Mouse (Mus musculus): ENCODE data around the gene Zfp536. TPM values are rescaled to one million over a fixed set of nuclear protein-coding genes. Genes with fewer than 3 reads are reported as not detected.

Gene Zfp536
- total RNA-seq (2021), result 1 to 10 TPM; 5.7 to 8.2 TPM

DNA sequence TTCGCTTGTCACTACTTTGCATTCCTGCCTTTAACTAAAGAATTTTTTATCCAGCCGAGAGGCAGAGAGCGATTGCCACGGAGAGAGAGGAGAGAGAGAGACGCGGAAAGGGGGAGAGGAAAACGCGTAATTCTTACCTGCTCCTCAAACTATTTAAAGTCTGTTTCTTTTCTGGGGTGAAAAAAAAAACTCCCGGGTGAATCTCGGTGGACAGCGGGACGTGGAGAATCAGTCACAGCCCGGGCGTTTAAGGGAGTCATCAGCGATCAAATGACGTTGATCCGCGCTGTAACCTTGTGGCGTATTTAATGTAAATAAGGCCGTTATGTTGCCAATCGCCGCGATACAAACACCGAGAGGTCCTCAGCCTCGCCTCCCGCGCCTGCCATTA, at the start of gene Zfp536:
Gene Zfp536 (minus strand): TSS at position 330 of the 391 bp plus-strand sequence.
- intact Hi-C loops (cut with DNase I), result loop anchor here (10.0 kb wide), 2 partner anchors 161 to 291 kb away; no protein-coding TSS in a partner anchor
- peak in 1 of 2 experiments; percentile 7 for DNase-seq

GRCm38 (mm10) chr7:37820670-37821301, 47.3 kb upstream of the Zfp536 start:
- peak; percentile 11 to 15 for DNase-seq
- intact Hi-C loops (cut with DNase I), result no loop called here

GRCm38 (mm10) chr7:37818631-37819340, 45.3 kb upstream of the Zfp536 start:
- DNase-seq, result no peak
- intact Hi-C loops (cut with DNase I), result no loop called here

DNA sequence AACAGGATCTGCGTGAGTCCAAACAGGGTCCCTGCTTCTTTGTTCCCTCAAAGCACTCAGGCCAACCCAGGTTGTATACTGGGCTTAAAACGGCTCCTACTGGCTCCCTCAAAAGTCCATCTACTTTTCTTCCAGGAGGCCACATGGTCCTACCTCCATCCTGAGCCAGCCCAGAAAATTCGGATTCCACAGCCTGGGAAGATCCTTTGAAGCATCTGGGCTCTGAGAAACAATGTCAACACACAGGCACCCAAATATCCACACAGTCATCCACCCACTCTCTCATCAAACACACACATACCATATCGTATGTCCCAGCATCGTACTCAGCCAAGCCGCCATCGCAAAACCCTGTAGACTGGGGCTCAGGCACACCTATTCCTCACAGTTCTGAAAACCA, 43.5 kb upstream of the Zfp536 start:
- intact Hi-C loops (cut with DNase I), result no loop called here
- DNase-seq, result no peak

GRCm38 (mm10) chr7:37814844-37815406, 41.5 kb upstream of the Zfp536 start:
- DNase-seq, result no peak
- intact Hi-C loops (cut with DNase I), result no loop called here

DNA sequence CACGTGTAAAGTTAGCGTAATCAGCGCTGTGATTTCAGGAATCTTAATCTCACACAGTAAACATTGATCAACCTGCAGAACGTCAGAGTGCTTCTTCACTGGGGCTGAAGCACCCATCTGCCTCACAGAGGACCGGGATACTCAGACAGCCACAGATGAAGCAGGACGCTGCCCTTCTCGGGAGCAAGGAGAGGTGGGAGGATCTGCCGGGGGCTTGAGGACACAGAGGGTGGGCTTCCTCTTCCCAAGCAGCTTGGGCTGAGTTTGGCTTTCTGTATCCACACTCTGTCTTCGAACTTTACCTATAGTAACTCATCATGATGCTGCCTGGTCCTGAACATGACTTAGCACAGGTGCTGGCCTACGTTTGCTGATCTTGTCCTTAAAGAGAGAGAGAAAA, 40.2 kb upstream of the Zfp536 start:
- intact Hi-C loops (cut with DNase I), result no loop called here
- no peak for DNase-seq

GRCm38 (mm10) chr7:37809908-37810307, 36.5 kb upstream of the Zfp536 start:
- no peak for DNase-seq
- intact Hi-C loops (cut with DNase I), result no loop called here

DNA sequence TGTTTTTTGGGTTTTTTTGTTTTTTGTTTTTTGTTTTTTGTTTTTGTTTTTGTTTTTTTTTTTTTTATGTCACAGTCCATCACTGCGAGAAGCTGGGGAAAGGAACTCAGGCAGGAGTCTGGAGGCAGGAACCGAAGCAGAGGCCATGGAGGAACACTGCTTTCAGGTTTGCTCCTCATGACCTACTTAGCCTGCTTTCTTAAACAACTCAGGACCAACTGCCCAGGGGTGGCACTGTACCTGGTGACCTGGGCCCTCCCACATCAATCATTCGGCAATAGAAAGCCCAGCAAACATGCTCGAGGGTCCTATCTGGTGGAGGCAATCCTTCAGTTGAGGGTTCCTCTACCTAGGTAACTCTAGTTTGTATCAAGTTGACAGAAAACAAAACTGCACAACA, 35.6 kb upstream of the Zfp536 start:
- intact Hi-C loops (cut with DNase I), result no loop called here
- DNase-seq, result no peak

- intact Hi-C loops (cut with DNase I), result no loop called here
These were observed 27.7 kb upstream of the Zfp536 start for GRCm38 (mm10) chr7:37801160-37801559.

DNA sequence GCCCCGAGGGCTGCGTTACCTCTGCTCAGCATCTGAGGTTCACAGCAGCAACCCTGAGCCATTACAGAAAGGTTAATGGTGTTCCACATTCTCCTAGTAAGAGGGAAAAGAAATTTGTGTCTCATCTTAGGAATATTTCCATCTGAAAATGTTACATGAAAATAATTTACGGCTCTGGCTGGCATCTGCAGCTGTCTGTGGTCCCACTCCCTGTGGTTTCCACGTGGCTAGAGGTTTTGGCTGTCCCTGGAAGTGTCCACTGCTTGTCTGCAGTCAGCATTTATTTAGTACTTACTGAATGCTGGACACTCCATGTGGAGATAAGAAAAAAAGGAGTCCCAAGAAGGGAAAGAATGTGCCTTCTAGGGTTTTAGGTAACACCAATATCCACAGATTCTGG, 15.3 kb upstream of the Zfp536 start:
- intact Hi-C loops (cut with DNase I), result no loop called here
- no peak for DNase-seq

More at GRCm38 (mm10) chr7:37801160-37801559, 27.7 kb upstream of the Zfp536 start:
- DNase-seq, result no peak

- peak; percentile 61 to 68 for DNase-seq
- intact Hi-C loops (cut with DNase I), result loop anchor here (1.0 to 10.0 kb wide), 3 partner anchors 159 to 401 kb away; no protein-coding TSS in a partner anchor
These were observed 2.1 kb upstream of the Zfp536 start for GRCm38 (mm10) chr7:37775502-37775901.

GRCm38 (mm10) chr7:37774463-37774970, 1.1 kb upstream of the Zfp536 start:
- intact Hi-C loops (cut with DNase I), result loop anchor here (10.0 kb wide), 2 partner anchors 160 to 290 kb away; no protein-coding TSS in a partner anchor
- DNase-seq, result no peak

DNA sequence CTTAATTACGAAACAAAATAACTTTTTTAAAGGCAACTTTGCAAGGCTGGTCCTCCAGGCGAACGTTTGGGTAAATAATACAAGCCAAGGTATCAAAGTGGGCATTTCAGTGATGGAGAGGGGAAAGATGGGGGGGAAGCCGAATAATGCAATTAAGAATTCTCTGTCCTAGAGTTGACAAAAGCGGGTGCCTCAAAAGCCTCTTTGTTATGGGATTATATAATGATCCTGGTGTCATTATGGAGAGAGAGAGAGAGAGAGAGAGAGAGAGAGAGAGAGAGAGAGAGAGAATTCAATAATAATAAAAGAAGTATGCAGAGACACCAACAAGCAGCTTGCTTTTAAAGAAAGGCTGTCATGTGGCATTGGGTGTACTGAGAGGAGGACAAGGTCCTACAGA, 465 bp upstream of the Zfp536 start:
- DNase-seq, result no peak
- intact Hi-C loops (cut with DNase I), result loop anchor here (10.0 kb wide), 2 partner anchors 161 to 291 kb away; no protein-coding TSS in a partner anchor

DNA sequence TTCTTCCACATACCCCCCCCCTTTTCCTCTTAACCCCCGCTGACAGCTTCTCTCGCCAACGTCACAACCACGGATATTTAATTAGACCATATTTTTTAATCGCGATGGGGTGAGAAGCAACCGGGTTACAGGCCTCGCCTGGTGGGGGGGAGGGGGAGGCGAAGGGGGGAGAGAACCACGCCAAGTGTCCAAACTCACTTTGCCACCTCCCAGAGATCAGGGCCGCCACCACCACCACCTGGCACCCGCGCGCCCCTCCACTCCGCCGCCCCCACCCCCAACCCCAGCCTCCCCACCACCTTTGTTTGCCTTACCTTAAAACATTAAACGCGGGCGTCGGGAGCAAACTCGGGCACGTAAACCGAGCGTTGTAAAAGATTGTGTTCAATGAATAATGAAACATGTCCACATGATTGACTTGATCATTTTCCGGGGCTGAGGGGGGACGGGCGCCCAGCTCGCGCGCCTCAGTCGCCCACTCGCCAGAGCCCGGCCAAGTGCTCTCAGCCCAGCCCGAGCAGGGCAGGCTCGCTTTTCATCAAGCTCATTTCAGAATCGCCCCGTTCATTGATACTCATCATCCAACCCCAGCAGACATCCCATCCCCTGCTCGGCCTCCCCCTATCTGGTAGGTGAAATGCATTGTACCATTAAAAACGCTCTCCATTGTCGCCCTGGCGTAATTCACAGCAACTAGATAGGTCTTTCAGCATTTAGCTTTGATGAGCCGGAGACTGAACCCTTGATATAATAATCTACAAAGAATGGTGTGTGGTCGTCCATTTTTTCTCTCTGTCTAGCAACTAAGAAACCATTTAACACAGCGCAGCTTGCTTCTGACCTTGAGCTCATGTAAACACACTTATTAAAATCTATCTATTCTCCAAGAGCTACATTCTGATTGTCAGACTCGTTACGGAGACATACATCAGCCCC, 797 bp downstream of the Zfp536 start:
- DNase-seq, result peak; percentile 3 to 7
- intact Hi-C loops (cut with DNase I), result loop anchor here (10.0 kb wide), 2 partner anchors 162 to 292 kb away; no protein-coding TSS in a partner anchor

DNA sequence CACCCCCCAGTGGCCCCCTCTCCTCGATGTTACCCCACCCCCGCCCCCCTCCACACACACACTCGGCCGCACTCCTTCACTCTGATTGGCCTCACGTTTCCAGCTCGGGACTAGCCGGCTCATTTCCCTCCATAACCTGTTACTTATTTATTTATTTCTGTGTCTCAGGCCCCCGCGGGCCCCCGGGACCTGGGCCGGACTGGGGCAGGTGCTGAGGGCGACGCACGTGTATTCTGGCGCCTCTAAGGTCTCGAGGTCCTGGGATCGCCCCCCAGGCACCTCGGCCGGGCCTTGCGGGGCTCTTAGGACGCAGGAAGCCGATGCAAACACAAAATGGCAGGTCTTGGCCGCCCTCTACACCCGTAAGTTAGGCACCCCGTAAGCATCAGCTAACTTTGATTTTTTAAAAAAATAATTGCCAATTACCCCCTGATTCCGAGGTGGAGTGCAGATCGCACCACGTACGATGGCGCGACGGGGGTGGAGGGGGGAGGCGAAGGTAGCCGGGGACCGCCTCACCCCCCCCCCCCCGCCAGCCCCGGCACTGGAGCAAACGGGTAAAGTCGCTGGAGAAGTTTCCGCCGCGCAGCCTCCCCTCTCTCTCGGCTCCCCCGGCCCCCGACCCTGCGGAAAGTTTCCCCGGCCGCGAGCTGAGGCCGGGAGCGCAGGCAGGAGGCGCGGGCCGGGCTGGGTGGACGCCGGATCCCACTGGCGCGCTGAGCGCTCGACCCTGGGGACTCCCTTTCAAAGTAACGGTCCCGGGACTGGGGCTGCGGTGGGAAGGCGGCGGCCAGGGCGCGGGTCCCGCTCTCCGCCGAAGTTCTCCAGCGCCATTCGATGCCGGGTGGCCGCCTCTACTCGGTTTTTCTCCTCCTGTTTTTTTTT, 1.7 kb downstream of the Zfp536 start:
- DNase-seq, result peak; percentile 8 to 38

GRCm38 (mm10) chr7:37770400-37771050, 2.9 kb downstream of the Zfp536 start:
- intact Hi-C loops (cut with DNase I), result loop anchor here (10.0 kb wide), 2 partner anchors 164 to 294 kb away; no protein-coding TSS in a partner anchor
- DNase-seq, result peak; percentile 68

More for the DNA sequence above, 1.7 kb downstream of the Zfp536 start:
- intact Hi-C loops (cut with DNase I), result loop anchor here (10.0 kb wide), 2 partner anchors 163 to 293 kb away; no protein-coding TSS in a partner anchor

GRCm38 (mm10) chr7:37769526-37770399, 3.7 kb downstream of the Zfp536 start:
- intact Hi-C loops (cut with DNase I), result loop anchor here (5.0 to 10.0 kb wide), 4 partner anchors 87 to 295 kb away; no protein-coding TSS in a partner anchor
- peak in 1 of 2 experiments; percentile 13 for DNase-seq
